Mouse (Mus musculus) embryonic facial prominence, embryonic 10.5 days (tissue): ENCODE data around the gene Adgrb3. TPM values are rescaled to one million over a fixed set of nuclear protein-coding genes. Genes with fewer than 3 reads are reported as not detected.

ENCODE experiments used
- DNase-seq: peaks from one replicate; pipeline ENCODE4 v3.0.0-alpha.2; 2017; ENCODE audit warnings: low spot score
- H3K27ac ChIP-seq: fragments of 300-500 bp; sonication (generic); replicated peaks from 2 replicates; pipeline ENCODE4 v1.5.1; 2016; ENCODE audit warnings: mild to moderate bottlenecking
- H3K27me3 ChIP-seq: fragments of 300-500 bp; sonication (generic); replicated peaks from 2 replicates; pipeline ENCODE4 v1.6.1; 2016; ENCODE audit warnings: low read depth, mild to moderate bottlenecking; ENCODE audit not compliant: poor library complexity, severe bottlenecking
- H3K36me3 ChIP-seq: fragments of 300-500 bp; sonication (generic); replicated peaks from 2 replicates; pipeline ENCODE4 v1.6.1; 2016; ENCODE audit warnings: mild to moderate bottlenecking, moderate library complexity
- H3K4me1 ChIP-seq: fragments of 300-500 bp; sonication (generic); 2 replicates; pipeline ENCODE4 v1.6.1; 2016
- H3K4me3 ChIP-seq: fragments of 300-500 bp; sonication (generic); 2 replicates; pipeline ENCODE4 v1.5.1; 2016; ENCODE audit warnings: mild to moderate bottlenecking, moderate library complexity
- H3K9me3 ChIP-seq: fragments of 300-500 bp; sonication (generic); 2 replicates; pipeline ENCODE4 v1.6.1; 2016; ENCODE audit warnings: mild to moderate bottlenecking
- WGBS: fragments of 180-500 bp; shearing (Covaris S2); methylation state at CpG from one replicate; pipeline ENCODE4 v1.1.7; 2016; 5-methylcytosine and 5-hydroxymethylcytosine counted together
- polyA plus RNA-seq: library from polyadenylated mRNA; unstranded; fragments of >200 nt; fragmentation: Nextera tagmentation; extraction: Ambion mirVana; gene quantifications from 2 replicates; pipeline ENCODE4 v1.2.1, GENCODE M21; 2016

The Adgrb3 gene
- polyA plus RNA-seq, 1 experiment from 2014 or later, result 1.7 TPM

GRCm38 (mm10) chr1:25576598-25576997 lies 252.9 kb downstream of the Adgrb3 start:
- WGBS, result 87% methylated on average over 6 of the region's 6 CpGs
- Histone ChIP-seq H3K9me3 (no peaks in the 10 kb centered on the region), H3K4me1 (no peaks in the 10 kb centered on the region), H3K27ac (no peak overlapping the region), H3K36me3 (no peaks in the 10 kb centered on the region), H3K4me3 (no peak overlapping the region), H3K27me3 (no peaks in the 10 kb centered on the region)
- no peak for DNase-seq

- WGBS, result 95% methylated on average over 1 of the region's 1 CpGs
- Histone ChIP-seq H3K4me1 (no peaks in the 10 kb centered on the region), H3K9me3 (no peaks in the 10 kb centered on the region), H3K27me3 (no peaks in the 10 kb centered on the region), H3K4me3 (no peak overlapping the region), H3K27ac (no peak overlapping the region), H3K36me3 (no peaks in the 10 kb centered on the region)
- DNase-seq, result no peak
Observed at GRCm38 (mm10) chr1:25568096-25568495, 261.4 kb downstream of the Adgrb3 start.

GRCm38 (mm10) chr1:25546072-25546471 lies 283.4 kb downstream of the Adgrb3 start:
- no peaks in the 10 kb centered on the region for H3K9me3 ChIP-seq
- H3K36me3 ChIP-seq, result no peaks in the 10 kb centered on the region
- no peaks in the 10 kb centered on the region for H3K4me1 ChIP-seq
- no peaks in the 10 kb centered on the region for H3K27me3 ChIP-seq
- 60% methylated on average over 1 of the region's 1 CpGs for WGBS
- no peak overlapping the region for H3K27ac ChIP-seq
- DNase-seq, result peak; percentile 41
- H3K4me3 ChIP-seq, result no peak overlapping the region

DNA sequence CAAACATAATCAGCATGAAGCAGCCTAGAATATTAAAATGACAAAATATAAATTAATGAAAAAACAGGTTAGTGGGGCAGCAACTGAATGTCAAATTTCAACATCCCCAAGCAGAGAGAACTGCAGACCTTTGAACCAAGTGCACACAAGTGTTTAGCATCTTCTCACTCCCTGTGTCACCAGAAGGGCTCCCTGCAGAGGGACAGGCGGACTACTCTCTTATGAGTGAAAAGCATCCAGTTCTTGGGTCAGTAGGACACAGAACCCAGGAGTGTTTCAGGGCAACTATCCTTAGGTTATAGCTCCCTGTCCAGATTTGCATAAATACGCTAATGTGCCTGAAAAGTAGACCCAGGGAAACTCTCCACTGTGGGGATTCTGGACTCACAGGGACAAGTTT lies 285.6 kb downstream of the Adgrb3 start:
- Histone ChIP-seq H3K36me3 (no peaks in the 10 kb centered on the region), H3K4me3 (no peak overlapping the region), H3K27ac (no peak overlapping the region), H3K9me3 (no peaks in the 10 kb centered on the region), H3K4me1 (no peaks in the 10 kb centered on the region), H3K27me3 (no peaks in the 10 kb centered on the region)
- no peak for DNase-seq
- 84% methylated on average over 2 of the region's 2 CpGs for WGBS

DNA sequence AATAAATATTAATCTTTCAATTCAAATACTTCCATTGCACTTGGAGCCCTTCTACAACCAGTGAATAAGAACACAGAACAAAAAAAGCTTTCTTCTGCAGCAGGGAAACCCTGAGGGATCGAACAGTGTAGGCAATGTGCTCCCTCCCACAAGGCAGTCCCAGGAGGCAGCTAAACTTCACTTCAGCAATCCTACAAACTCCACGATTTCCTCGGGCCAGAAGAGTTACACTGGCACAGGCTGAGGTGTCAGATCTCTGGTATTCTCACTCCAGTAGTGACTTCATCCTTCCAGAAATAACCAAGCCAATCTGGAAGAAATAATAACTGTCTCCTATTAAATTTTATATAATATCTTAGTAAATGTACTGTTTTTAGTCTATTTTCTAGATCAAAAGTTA lies 286.6 kb downstream of the Adgrb3 start:
- H3K9me3 ChIP-seq, result no peaks in the 10 kb centered on the region
- no peak overlapping the region for H3K4me3 ChIP-seq
- no peaks in the 10 kb centered on the region for H3K4me1 ChIP-seq
- no peak for DNase-seq
- H3K27me3 ChIP-seq, result no peaks in the 10 kb centered on the region
- no peak overlapping the region for H3K27ac ChIP-seq
- 37% methylated on average over 3 of the region's 3 CpGs for WGBS
- no peaks in the 10 kb centered on the region for H3K36me3 ChIP-seq

GRCm38 (mm10) chr1:25526976-25527375 lies 302.5 kb downstream of the Adgrb3 start:
- DNase-seq, result no peak
- no peak overlapping the region for H3K4me3 ChIP-seq

GRCm38 (mm10) chr1:25510321-25511055 lies 319.0 kb downstream of the Adgrb3 start:
- peak; percentile 19 for DNase-seq
- H3K27me3 ChIP-seq, result no peaks in the 10 kb centered on the region
- no peaks in the 10 kb centered on the region for H3K9me3 ChIP-seq
- no peak overlapping the region for H3K27ac ChIP-seq
- no peaks in the 10 kb centered on the region for H3K36me3 ChIP-seq
- WGBS, result 61% methylated on average over 10 of the region's 10 CpGs
- no peaks in the 10 kb centered on the region for H3K4me1 ChIP-seq
- no peak overlapping the region for H3K4me3 ChIP-seq

More at GRCm38 (mm10) chr1:25526976-25527375, 302.5 kb downstream of the Adgrb3 start:
- H3K27me3 ChIP-seq, result no peaks in the 10 kb centered on the region
- no peaks in the 10 kb centered on the region for H3K36me3 ChIP-seq
- WGBS, result 73% methylated on average over 4 of the region's 4 CpGs
- H3K9me3 ChIP-seq, result no peaks in the 10 kb centered on the region
- no peaks in the 10 kb centered on the region for H3K4me1 ChIP-seq
- H3K27ac ChIP-seq, result no peak overlapping the region

DNA sequence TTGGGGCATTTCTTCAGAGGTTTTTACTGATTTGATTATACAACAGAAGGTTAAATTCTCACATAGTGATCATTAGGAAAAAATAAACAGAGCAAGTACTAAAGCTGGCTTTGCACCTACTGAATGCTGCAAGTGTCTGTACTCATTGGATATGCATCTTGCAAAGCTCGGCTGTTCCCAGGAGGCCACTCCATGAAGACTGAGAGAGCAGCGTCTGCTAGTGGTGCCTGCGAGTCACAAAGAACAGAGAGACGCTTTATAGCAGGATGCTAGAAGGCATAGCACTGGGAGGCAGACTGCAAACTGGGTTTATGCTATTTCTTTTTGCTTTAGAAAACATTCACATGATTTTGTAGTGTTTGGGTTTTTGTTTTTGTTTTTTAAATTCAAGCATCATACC lies 325.2 kb downstream of the Adgrb3 start:
- H3K4me3 ChIP-seq, result no peak overlapping the region
- H3K4me1 ChIP-seq, result no peaks in the 10 kb centered on the region
- H3K27ac ChIP-seq, result no peak overlapping the region
- WGBS, result 14% methylated on average over 4 of the region's 4 CpGs
- no peaks in the 10 kb centered on the region for H3K36me3 ChIP-seq
- no peaks in the 10 kb centered on the region for H3K9me3 ChIP-seq
- DNase-seq, result no peak
- H3K27me3 ChIP-seq, result no peaks in the 10 kb centered on the region

- 88% methylated on average over 4 of the region's 4 CpGs for WGBS
- Histone ChIP-seq H3K4me1 (no peaks in the 10 kb centered on the region), H3K4me3 (no peak overlapping the region), H3K27ac (no peak overlapping the region), H3K27me3 (no peaks in the 10 kb centered on the region), H3K9me3 (no peaks in the 10 kb centered on the region), H3K36me3 (no peaks in the 10 kb centered on the region)
- DNase-seq, result no peak
Observed at GRCm38 (mm10) chr1:25503524-25503923, 326.0 kb downstream of the Adgrb3 start.

GRCm38 (mm10) chr1:25495202-25495914 lies 334.1 kb downstream of the Adgrb3 start:
- DNase-seq, result no peak
- no peaks in the 10 kb centered on the region for H3K27me3 ChIP-seq
- H3K27ac ChIP-seq, result no peak overlapping the region
- 86% methylated on average over 3 of the region's 3 CpGs for WGBS
- H3K36me3 ChIP-seq, result no peaks in the 10 kb centered on the region
- no peaks in the 10 kb centered on the region for H3K9me3 ChIP-seq
- H3K4me1 ChIP-seq, result no peaks in the 10 kb centered on the region
- H3K4me3 ChIP-seq, result no peak overlapping the region

GRCm38 (mm10) chr1:25491503-25491902 lies 338.0 kb downstream of the Adgrb3 start:
- Histone ChIP-seq H3K27ac (no peak overlapping the region), H3K4me1 (no peaks in the 10 kb centered on the region), H3K9me3 (no peaks in the 10 kb centered on the region), H3K27me3 (no peaks in the 10 kb centered on the region), H3K36me3 (no peaks in the 10 kb centered on the region), H3K4me3 (no peak overlapping the region)
- no peak for DNase-seq
- WGBS, result 78% methylated on average over 1 of the region's 1 CpGs

DNA sequence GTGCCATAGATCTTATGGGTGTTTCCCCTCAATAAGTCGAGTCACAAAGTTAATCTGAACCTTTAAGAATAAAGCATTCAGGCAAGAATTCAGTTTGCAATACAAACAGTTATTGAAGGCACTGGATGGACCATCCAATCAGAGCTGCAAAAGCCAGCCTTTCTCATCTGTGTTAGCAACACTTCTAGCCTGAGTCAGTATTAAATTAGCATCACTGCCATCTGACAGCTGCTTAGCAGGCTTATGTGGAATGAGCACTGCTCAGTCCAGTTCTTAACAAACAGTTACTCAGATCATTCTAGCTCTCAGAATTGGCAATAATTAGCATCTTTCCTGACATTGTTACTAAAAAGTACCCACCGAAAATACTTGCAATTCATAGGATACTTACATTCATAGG lies 339.3 kb downstream of the Adgrb3 start:
- Histone ChIP-seq H3K27ac (no peak overlapping the region), H3K4me3 (no peak overlapping the region), H3K36me3 (no peaks in the 10 kb centered on the region), H3K4me1 (no peaks in the 10 kb centered on the region), H3K9me3 (no peaks in the 10 kb centered on the region), H3K27me3 (no peaks in the 10 kb centered on the region)
- WGBS, result 81% methylated on average over 2 of the region's 2 CpGs
- no peak for DNase-seq

DNA sequence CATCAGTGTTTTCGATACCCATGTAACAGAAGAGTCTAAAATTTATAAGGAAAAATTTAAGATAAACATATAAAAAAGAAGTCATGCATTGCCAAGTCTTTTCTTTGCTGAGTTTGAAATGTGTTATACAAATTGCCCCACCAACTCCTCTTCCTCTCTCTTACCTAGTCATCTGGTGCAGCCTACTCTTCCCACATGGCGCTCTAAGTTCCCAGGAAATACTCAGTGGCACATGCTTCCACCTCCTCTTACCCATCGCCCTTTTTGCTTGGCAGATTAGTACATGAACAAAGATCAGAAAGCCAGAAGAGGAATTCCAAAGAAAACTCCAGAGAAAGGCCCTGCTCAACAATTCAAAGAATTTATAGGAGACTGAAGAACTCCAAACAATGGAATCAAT lies 353.8 kb downstream of the Adgrb3 start:
- Histone ChIP-seq H3K4me3 (no peak overlapping the region), H3K9me3 (no peaks in the 10 kb centered on the region), H3K27ac (no peak overlapping the region), H3K36me3 (no peaks in the 10 kb centered on the region), H3K4me1 (no peaks in the 10 kb centered on the region), H3K27me3 (no peaks in the 10 kb centered on the region)
- WGBS, result 83% methylated on average over 3 of the region's 3 CpGs
- no peak for DNase-seq
